Mouse (Mus musculus) CH12.LX (cell line): Measurements from ENCODE around the gene Mgat4e. TPM values are rescaled to one million over a fixed set of nuclear protein-coding genes. Genes with fewer than 3 reads are reported as not detected.
A peak's percentile ranks its signal among the peaks of the same experiment; 100 is the strongest.

ENCODE experiments used
- DNase-seq: peaks from one replicate; pipeline ENCODE4 v3.0.0-alpha.2; 2013; ENCODE audit errors: extremely low read depth
- H3K27ac ChIP-seq: 2 replicates; pipeline ENCODE4 v1.5.1; 2012; ENCODE audit warnings: low read depth, mild to moderate bottlenecking, control low read depth, moderate library complexity; ENCODE audit not compliant: insufficient read depth
- H3K27me3 ChIP-seq: replicated peaks from 2 replicates; pipeline ENCODE3; 2012; ENCODE audit warnings: inconsistent platforms
- H3K36me3 ChIP-seq, 2 experiments: replicated peaks in 1 of 2; 2 replicates each; pipeline versions ENCODE3 to v1.6.1; 2012; ENCODE audit warnings: inconsistent platforms in 1 of 2, low read length in 1 of 2, mild to moderate bottlenecking in 1 of 2, mixed read lengths in 1 of 2, moderate library complexity in 1 of 2; ENCODE audit not compliant: control insufficient read depth in 1 of 2, insufficient read depth in 1 of 2
- H3K4me1 ChIP-seq, 2 experiments: 2 replicates each; pipeline ENCODE4 v1.6.1; 2012; ENCODE audit warnings: inconsistent platforms in 1 of 2, moderate library complexity in 1 of 2; ENCODE audit not compliant: insufficient read depth in 2 of 2, control insufficient read depth in 1 of 2
- H3K4me2 ChIP-seq: 2 replicates; pipeline ENCODE4 v1.6.1; 2012; ENCODE audit warnings: low read depth, mild to moderate bottlenecking, control low read depth; ENCODE audit not compliant: poor library complexity, insufficient read depth, severe bottlenecking
- H3K4me3 ChIP-seq, 3 experiments: fragments of 150-350 bp in 1 of 3; sonication (generic) in 1 of 3; replicated peaks in 1 of 3; 2 replicates each; pipeline versions ENCODE3 to v1.5.1; 2011 to 2012; ENCODE audit warnings: low read depth in 2 of 3, low read length in 2 of 3, mild to moderate bottlenecking in 2 of 3, moderate library complexity in 2 of 3, control low read depth in 1 of 3, improper control_type of control experiment in 1 of 3, inconsistent platforms in 1 of 3, mixed read lengths in 1 of 3; ENCODE audit not compliant: poor library complexity in 1 of 3
- H3K79me2 ChIP-seq: replicated peaks from 2 replicates; pipeline ENCODE4 v1.6.1; 2012; ENCODE audit warnings: mild to moderate bottlenecking, moderate library complexity; ENCODE audit not compliant: control insufficient read depth, poor library complexity, insufficient read depth, severe bottlenecking; ENCODE audit errors: extremely low read depth
- H3K9ac ChIP-seq: 2 replicates; pipeline ENCODE4 v1.6.1; 2012; ENCODE audit warnings: low read depth, mild to moderate bottlenecking, control low read depth, moderate library complexity; ENCODE audit not compliant: insufficient read depth
- H3K9me3 ChIP-seq: replicated peaks from 2 replicates; pipeline ENCODE3; 2012; ENCODE audit warnings: low read length, inconsistent platforms, mixed read lengths
- BHLHE40 ChIP-seq: IDR thresholded peaks from 2 replicates; pipeline ENCODE4 v1.6.1; 2011; ENCODE audit warnings: mild to moderate bottlenecking, low read depth, low read length, improper control_type of control experiment
- CHD2 ChIP-seq: IDR thresholded peaks from 2 replicates; pipeline ENCODE4 v1.6.1; 2011; ENCODE audit warnings: low read length, improper control_type of control experiment
- GABPA ChIP-seq: IDR thresholded peaks from 2 replicates; pipeline ENCODE4 v1.6.1; 2012; ENCODE audit warnings: low read depth, low read length, improper control_type of control experiment, inconsistent platforms; ENCODE audit not compliant: insufficient replicate concordance
- MAFK ChIP-seq: IDR thresholded peaks from 2 replicates; pipeline ENCODE4 v1.6.1; 2011; ENCODE audit warnings: low read length, improper control_type of control experiment; ENCODE audit not compliant: insufficient replicate concordance
- MAX ChIP-seq: IDR thresholded peaks from 2 replicates; pipeline ENCODE4 v1.6.1; 2011; ENCODE audit warnings: low read length, improper control_type of control experiment
- MAZ ChIP-seq: IDR thresholded peaks from 2 replicates; pipeline ENCODE4 v1.6.1; 2012; ENCODE audit warnings: low read depth, mild to moderate bottlenecking, inconsistent platforms, low read length, improper control_type of control experiment, moderate library complexity
- MEF2A ChIP-seq: IDR thresholded peaks from 2 replicates; pipeline ENCODE4 v1.6.1; 2014; ENCODE audit warnings: low read depth, mild to moderate bottlenecking, inconsistent platforms, low read length, improper control_type of control experiment, borderline replicate concordance
- MXI1 ChIP-seq: IDR thresholded peaks from 2 replicates; pipeline ENCODE4 v1.6.1; 2011; ENCODE audit warnings: mild to moderate bottlenecking, low read depth, low read length, improper control_type of control experiment
- NELFE ChIP-seq: IDR thresholded peaks from 2 replicates; pipeline ENCODE4 v1.6.1; 2011; ENCODE audit warnings: low read depth, low read length, improper control_type of control experiment
- POLR2A ChIP-seq: IDR thresholded peaks from 2 replicates; pipeline ENCODE4 v1.6.1; 2011; ENCODE audit warnings: low read depth, mild to moderate bottlenecking, improper control_type of control experiment, low read length
- RAD21 ChIP-seq: IDR thresholded peaks from 2 replicates; pipeline ENCODE4 v1.6.1; 2011; ENCODE audit warnings: low read depth, mild to moderate bottlenecking, low read length, improper control_type of control experiment, moderate library complexity
- RCOR1 ChIP-seq: conservative IDR thresholded peaks from 2 replicates; pipeline ENCODE4 v1.6.1; 2012; ENCODE audit warnings: low read depth, mild to moderate bottlenecking, inconsistent platforms, low read length, improper control_type of control experiment
- dilution Hi-C: fragments of 300-500 bp; cut with MboI; formaldehyde crosslinking; loops from 2 replicates; pipeline ENCODE4 v1.14.3; 2020; ENCODE audit warnings: low sequenced_read_pairs; ENCODE audit not compliant: extremely low pct_unique_long_range_greater_than_20kb, extremely low pct_ligation_motif_present
- in situ Hi-C: fragments of 300-500 bp; cut with MboI; formaldehyde crosslinking; loops from 3 replicates; pipeline ENCODE4 v1.14.3; 2019; ENCODE audit warnings: low sequenced_read_pairs, low pct_ligation_motif_present, low pct_unique_long_range_greater_than_20kb, mixed read lengths
- polyA plus RNA-seq: library from polyadenylated mRNA; unstranded; fragments of >175 nt; gene quantifications from 2 replicates; pipeline ENCODE4 v1.2.1, GENCODE M21; 2012; ENCODE audit warnings: low read depth; ENCODE audit not compliant: insufficient read length
- total RNA-seq, 2 experiments: library from RNA; depleted of rRNA; stranded (reverse); fragments of 300-350 nt in 1 of 2; fragments of >200 nt in 1 of 2; gene quantifications; 2 replicates each; pipeline ENCODE4 v1.2.3; 2012 to 2014

Gene Mgat4e
- total and polyA plus RNA-seq, 3 experiments = 0.08 TPM; not detected in 2

DNA sequence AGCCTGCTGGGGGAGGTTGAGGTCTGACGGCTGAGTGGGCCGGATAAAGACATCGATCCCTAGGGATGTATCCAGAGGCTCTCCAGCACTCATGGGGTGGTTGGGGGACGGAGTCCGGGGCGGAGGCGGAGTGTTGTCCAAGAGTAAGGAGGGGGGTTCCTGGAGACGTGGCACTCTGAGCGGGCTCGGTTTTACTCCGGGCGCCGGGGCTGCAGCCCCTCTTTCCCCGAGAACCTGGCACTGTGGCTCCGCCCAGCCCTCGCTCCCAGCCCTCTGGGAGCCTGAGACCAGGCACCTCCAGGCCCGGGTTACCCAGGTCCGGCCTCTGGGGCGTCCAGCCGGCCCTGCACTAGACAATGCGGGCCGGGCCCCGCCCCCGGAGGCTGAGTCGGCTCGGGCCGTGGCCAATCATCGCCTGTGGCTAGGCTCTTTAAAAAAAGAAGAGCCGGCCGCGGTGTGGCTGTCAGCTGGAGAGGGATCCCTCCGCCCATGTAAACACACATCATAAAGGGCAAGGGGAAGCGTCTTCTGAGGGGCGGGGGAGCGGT lies 7.3 kb upstream of the Mgat4e start (continued):
- TF ChIP-seq MEF2A (peak; percentile 35; the same call in 1 of the 2 replicates), MAZ (peak; percentile 93), NELFE (peak; percentile 75), RCOR1 (no peak), POLR2A (peak; percentile 84), RAD21 (no peak), GABPA (no peak)

- no peak for TF ChIP-seq RCOR1
- TF ChIP-seq MXI1 = peak; percentile 24; the same call in 1 of the 2 replicates
- 0 out of 2 replicates have a peak, but pooled peaks have one; percentile 43 for TF ChIP-seq CHD2
- peak; percentile 45 for TF ChIP-seq MAX
- peak; percentile 79 for TF ChIP-seq BHLHE40
- H3K27ac ChIP-seq = no peak overlapping the region
- H3K9me3 ChIP-seq = no peaks in the 10 kb centered on the region
- peaks cover 42% of the 10 kb centered on the region for H3K27me3 ChIP-seq
- peak overlapping the region; percentile 53 to 59 (median 57) for H3K4me3 ChIP-seq
- H3K4me2 ChIP-seq = peak overlapping the region; percentile 39
- peaks cover 9% of the 10 kb centered on the region for H3K79me2 ChIP-seq
- no peak for DNase-seq
- peaks cover 2 to 13% of the 10 kb centered on the region in 2 experiments; a peak in 2 of 4 replicates for H3K4me1 ChIP-seq
- no peaks in the 10 kb centered on the region for H3K36me3 ChIP-seq
- dilution Hi-C loops = no loop called here
- peak overlapping the region; percentile 39; the same call in 1 of the 2 replicates for H3K9ac ChIP-seq
- in situ Hi-C loops = no loop called here
These were observed 6.6 kb upstream of the Mgat4e start for GRCm38 (mm10) chr1:134555871-134556670.

DNA sequence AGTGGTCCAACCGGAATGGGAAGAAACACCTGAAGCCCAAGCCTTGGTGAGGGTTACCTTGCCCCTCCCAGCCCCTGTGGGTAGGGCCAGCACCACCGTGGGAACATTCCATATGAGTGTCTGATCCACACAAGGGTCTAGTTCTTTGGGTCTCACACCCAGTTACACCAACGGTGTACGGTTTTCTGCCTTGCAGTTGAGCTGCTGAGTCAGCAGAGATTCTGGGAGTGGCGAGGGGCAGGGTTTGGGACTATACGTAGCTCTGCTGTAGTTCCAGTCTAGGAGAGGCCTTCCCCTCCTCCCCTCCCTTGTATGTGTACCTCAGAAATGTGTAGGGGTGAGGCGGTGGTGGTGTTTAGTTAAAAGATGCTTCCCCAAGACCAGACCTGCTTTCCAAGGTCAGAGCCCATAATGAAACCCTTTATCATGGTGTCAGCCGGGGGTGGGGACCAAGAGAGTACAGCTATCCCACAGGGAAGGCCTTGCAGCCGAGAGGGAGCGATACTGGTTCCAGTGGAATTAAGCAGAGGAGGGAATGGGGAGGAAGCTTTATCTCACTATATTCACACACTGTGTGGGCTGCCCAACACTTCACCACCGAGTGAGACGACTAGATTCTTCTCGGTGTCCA lies 5.9 kb upstream of the Mgat4e start:
- Histone ChIP-seq H3K27ac (no peak overlapping the region), H3K27me3 (peaks cover 42% of the 10 kb centered on the region)
- dilution Hi-C loops (no loop called here), in situ Hi-C loops (no loop called here)
- no peak for DNase-seq
- TF ChIP-seq MAFK = peak; percentile 67; the same call in 1 of the 2 replicates
- TF ChIP-seq BHLHE40 = no peak
- no peak for TF ChIP-seq NELFE
- TF ChIP-seq, all 38 proteins: peak for 1
- H3K4me3 ChIP-seq = no peak overlapping the region
- H3K9ac ChIP-seq = no peak overlapping the region
- H3K4me1 ChIP-seq = peaks cover 2 to 13% of the 10 kb centered on the region in 2 experiments; a peak in 2 of 4 replicates
- no peaks in the 10 kb centered on the region for H3K36me3 ChIP-seq
- H3K9me3 ChIP-seq = no peaks in the 10 kb centered on the region
- H3K79me2 ChIP-seq = peaks cover 1% of the 10 kb centered on the region; the same call in 1 of the 2 replicates
- H3K4me2 ChIP-seq = no peak overlapping the region
